Mouse (Mus musculus): Measurements from ENCODE around the gene Ggt1.
A peak's percentile ranks its signal among the peaks of the same experiment; 100 is the strongest.

Gene Ggt1

DNA sequence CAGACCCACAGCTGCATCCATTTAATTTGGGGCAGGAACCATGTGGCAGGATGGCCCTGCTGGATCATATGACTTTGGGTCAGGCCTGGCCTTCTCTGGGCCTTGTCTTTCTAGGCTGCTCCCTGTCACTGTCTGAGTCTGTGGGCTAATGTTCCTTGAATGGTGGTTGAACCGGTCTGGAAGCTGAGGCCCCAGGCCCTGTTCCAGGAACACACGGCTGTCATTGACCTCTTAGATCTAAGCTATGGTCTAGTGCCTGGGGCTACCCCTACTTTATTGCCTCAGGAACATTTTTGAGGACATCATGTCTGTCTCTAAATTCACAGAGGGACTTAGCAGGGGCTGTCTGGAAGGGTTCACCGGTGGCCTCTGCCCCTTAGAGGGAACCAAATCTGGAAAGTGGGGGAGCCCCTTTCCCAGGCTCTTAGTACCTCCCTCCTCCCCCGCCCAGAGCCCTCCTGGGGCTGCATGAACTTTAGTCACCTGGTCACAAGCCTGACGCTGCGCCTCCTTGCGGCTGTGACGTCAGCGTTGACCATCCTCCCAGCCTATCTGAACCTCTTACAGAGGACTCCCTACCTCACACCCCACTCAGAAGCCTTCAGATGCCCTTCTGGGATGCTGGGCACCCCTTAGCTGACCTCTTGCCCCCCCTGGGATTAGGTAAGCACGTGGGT, 9.7 kb downstream of the Ggt1 start:
- Histone ChIP-seq H3K27me3 (ENCODE audit: insufficient read depth, low read length) (peaks cover 24% of the 10 kb centered on the region), H3K4me1 (replicated peaks; ENCODE audit: low read depth, low read length) (peaks cover 58% of the 10 kb centered on the region), H3K9me3 (ENCODE audit: low read length) (no peaks in the 10 kb centered on the region), H3K4me3 (replicated peaks; ENCODE audit: low read length) (no peak overlapping the region), H3K36me3 (ENCODE audit: insufficient read depth, low read length) (0 out of 2 replicates have a peak, but pooled peaks cover 4% of the 10 kb centered on the region)
- TF ChIP-seq POU5F1 (IDR thresholded peaks at IDR 0.05; ENCODE audit: borderline replicate concordance, low read length) (no peak), NANOG (IDR thresholded peaks at IDR 0.05; ENCODE audit: borderline replicate concordance, low read length) (no peak), CTCF (conservative IDR thresholded peaks at IDR 0.05; ENCODE audit: low read length) (no peak)

- peaks cover 55% of the 10 kb centered on the region for H3K4me1 ChIP-seq (replicated peaks; ENCODE audit: low read depth, low read length)
- H3K9me3 ChIP-seq (ENCODE audit: low read length) = no peaks in the 10 kb centered on the region
- H3K36me3 ChIP-seq (ENCODE audit: insufficient read depth, low read length) = 0 out of 2 replicates have a peak, but pooled peaks cover 4% of the 10 kb centered on the region
- H3K4me3 ChIP-seq (replicated peaks; ENCODE audit: low read length) = no peak overlapping the region
- no peak for TF ChIP-seq NANOG (IDR thresholded peaks at IDR 0.05; ENCODE audit: borderline replicate concordance, low read length)
- peaks cover 24% of the 10 kb centered on the region for H3K27me3 ChIP-seq (ENCODE audit: insufficient read depth, low read length)
Measured at GRCm38 (mm10) chr10:75571937-75572336, 10.5 kb downstream of the Ggt1 start.

DNA sequence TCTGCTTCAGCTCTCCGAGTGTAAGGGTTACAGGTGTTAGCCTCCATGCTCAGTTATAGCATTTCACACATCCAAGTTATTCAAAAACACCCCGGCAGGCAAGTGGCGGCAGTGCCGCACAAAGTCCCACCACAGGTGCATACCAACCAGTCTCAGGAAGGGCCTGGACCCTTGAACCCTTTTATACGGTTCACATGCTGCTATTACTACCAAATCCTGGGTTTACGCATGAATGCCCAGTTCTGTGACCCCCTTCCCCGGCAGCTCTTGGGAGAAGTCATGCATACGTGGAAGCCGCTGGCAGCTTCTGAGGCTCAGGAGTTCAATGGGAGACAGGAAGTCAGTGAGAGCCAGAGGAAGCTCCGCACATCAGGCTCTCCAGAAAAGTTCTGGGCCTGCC, 11.8 kb downstream of the Ggt1 start:
- no peak overlapping the region for H3K4me3 ChIP-seq (replicated peaks; ENCODE audit: low read length)
- peaks cover 45% of the 10 kb centered on the region for H3K4me1 ChIP-seq (replicated peaks; ENCODE audit: low read depth, low read length)
- no peak for TF ChIP-seq POU5F1 (IDR thresholded peaks at IDR 0.05; ENCODE audit: borderline replicate concordance, low read length)
- TF ChIP-seq CTCF (conservative IDR thresholded peaks at IDR 0.05; ENCODE audit: low read length) = no peak
- no peak for TF ChIP-seq NANOG (IDR thresholded peaks at IDR 0.05; ENCODE audit: borderline replicate concordance, low read length)
- H3K9me3 ChIP-seq (ENCODE audit: low read length) = no peaks in the 10 kb centered on the region
- H3K27me3 ChIP-seq (ENCODE audit: insufficient read depth, low read length) = peaks cover 19% of the 10 kb centered on the region
- 0 out of 2 replicates have a peak, but pooled peaks cover 4% of the 10 kb centered on the region for H3K36me3 ChIP-seq (ENCODE audit: insufficient read depth, low read length)

- Histone ChIP-seq H3K4me1 (replicated peaks; ENCODE audit: low read depth, low read length) (peaks cover 38% of the 10 kb centered on the region), H3K9me3 (ENCODE audit: low read length) (no peaks in the 10 kb centered on the region), H3K4me3 (replicated peaks; ENCODE audit: low read length) (no peak overlapping the region), H3K36me3 (ENCODE audit: insufficient read depth, low read length) (0 out of 2 replicates have a peak, but pooled peaks cover 4% of the 10 kb centered on the region), H3K27me3 (ENCODE audit: insufficient read depth, low read length) (peaks cover 12% of the 10 kb centered on the region)
- TF ChIP-seq CTCF (conservative IDR thresholded peaks at IDR 0.05; ENCODE audit: low read length) (no peak), POU5F1 (IDR thresholded peaks at IDR 0.05; ENCODE audit: borderline replicate concordance, low read length) (no peak)
Measured at GRCm38 (mm10) chr10:75573965-75574364, 12.6 kb downstream of the Ggt1 start.

DNA sequence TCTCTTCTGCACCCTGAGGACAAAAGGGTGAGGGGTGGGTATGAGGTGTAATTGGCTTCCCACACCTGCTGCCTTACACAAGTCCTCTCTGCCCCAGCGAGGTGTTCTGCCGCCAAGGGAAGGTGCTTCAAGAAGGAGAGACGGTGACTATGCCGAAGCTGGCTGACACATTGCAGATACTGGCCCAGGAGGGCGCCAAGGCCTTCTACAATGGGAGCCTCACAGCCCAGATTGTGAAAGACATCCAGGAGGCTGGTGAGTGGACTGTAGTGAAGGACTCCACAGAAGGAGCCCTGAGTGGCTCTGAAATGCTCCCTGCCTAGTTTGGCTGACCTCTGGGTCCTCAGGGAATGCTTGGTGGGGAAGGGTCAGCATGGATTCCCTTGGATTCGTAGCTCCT, 17.7 kb downstream of the Ggt1 start:
- Histone ChIP-seq H3K36me3 (ENCODE audit: insufficient read depth, low read length) (0 out of 2 replicates have a peak, but pooled peaks cover 10% of the 10 kb centered on the region), H3K9me3 (ENCODE audit: low read length) (no peaks in the 10 kb centered on the region), H3K4me3 (replicated peaks; ENCODE audit: low read length) (no peak overlapping the region), H3K4me1 (replicated peaks; ENCODE audit: low read depth, low read length) (no peaks in the 10 kb centered on the region), H3K27me3 (ENCODE audit: insufficient read depth, low read length) (peaks cover 4% of the 10 kb centered on the region; the same call in 1 of the 2 replicates)
- no peak for TF ChIP-seq POU5F1 (IDR thresholded peaks at IDR 0.05; ENCODE audit: borderline replicate concordance, low read length)
- no peak for TF ChIP-seq NANOG (IDR thresholded peaks at IDR 0.05; ENCODE audit: borderline replicate concordance, low read length)
- no peak for TF ChIP-seq CTCF (conservative IDR thresholded peaks at IDR 0.05; ENCODE audit: low read length)

DNA sequence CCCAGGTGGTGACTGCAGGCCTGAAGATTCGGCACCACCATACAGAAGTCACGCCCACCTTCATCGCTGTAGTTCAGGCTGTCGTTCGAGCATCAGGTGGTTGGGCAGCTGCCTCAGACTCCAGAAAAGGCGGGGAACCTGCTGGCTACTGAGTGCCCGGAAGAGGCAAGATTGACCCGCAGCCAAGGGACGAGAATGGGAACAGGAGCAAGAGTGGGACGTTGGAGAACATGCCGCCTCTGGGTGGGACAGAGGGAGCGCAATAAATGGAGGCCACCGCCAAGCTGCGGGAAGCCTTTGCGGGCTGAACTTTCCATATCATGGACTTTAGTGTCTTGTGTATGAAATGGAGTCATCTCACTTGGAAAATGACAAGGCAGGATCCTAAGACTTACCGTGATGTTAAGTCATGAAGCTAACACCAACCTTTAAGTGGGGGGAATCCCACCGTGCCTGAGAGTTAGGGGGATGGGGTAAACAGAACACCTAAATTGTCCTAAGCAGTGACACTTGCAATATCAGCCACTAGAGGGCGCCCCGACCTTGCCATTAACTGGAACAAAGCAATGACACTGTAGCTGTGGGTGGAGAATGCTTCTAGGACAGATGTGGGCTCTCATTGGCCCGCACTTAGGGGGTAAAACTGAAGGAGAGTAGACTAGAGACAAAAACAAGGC, 24.6 kb downstream of the Ggt1 start:
- TF ChIP-seq POU5F1 (IDR thresholded peaks at IDR 0.05; ENCODE audit: borderline replicate concordance, low read length) (no peak), CTCF (conservative IDR thresholded peaks at IDR 0.05; ENCODE audit: low read length) (peak; percentile 90), NANOG (IDR thresholded peaks at IDR 0.05; ENCODE audit: borderline replicate concordance, low read length) (no peak)

DNA sequence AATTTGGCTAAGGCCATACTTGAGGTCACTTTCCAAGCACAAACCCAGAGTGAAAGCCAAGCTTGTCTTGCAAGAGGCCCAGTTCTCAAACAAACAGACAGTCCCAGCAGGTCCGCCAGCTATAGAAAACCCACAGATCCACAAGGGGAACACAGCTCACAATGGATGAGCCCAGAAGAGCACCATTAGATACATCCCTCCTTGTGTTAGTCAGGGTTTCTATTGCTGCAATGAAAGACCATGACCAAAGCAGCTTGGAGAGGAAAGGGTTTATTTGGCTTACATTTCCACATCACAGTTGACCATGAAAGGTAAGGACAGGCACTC, 25.1 kb downstream of the Ggt1 start:
- 0 out of 2 replicates have a peak, but pooled peaks cover 3% of the 10 kb centered on the region for H3K36me3 ChIP-seq (ENCODE audit: insufficient read depth, low read length)
- no peak for TF ChIP-seq POU5F1 (IDR thresholded peaks at IDR 0.05; ENCODE audit: borderline replicate concordance, low read length)
- no peak for TF ChIP-seq NANOG (IDR thresholded peaks at IDR 0.05; ENCODE audit: borderline replicate concordance, low read length)
- no peak for TF ChIP-seq CTCF (conservative IDR thresholded peaks at IDR 0.05; ENCODE audit: low read length)
- no peaks in the 10 kb centered on the region for H3K9me3 ChIP-seq (ENCODE audit: low read length)
- peaks cover 3% of the 10 kb centered on the region; the same call in 1 of the 2 replicates for H3K27me3 ChIP-seq (ENCODE audit: insufficient read depth, low read length)
- H3K4me1 ChIP-seq (replicated peaks; ENCODE audit: low read depth, low read length) = peaks cover 24% of the 10 kb centered on the region
- no peak overlapping the region; the same call in 1 of the 2 replicates for H3K4me3 ChIP-seq (replicated peaks; ENCODE audit: low read length)

More for the DNA sequence above, 24.6 kb downstream of the Ggt1 start:
- peaks cover 24% of the 10 kb centered on the region for H3K4me1 ChIP-seq (replicated peaks; ENCODE audit: low read depth, low read length)
- no peaks in the 10 kb centered on the region for H3K9me3 ChIP-seq (ENCODE audit: low read length)
- peaks cover 3% of the 10 kb centered on the region; the same call in 1 of the 2 replicates for H3K27me3 ChIP-seq (ENCODE audit: insufficient read depth, low read length)
- H3K4me3 ChIP-seq (replicated peaks; ENCODE audit: low read length) = peak overlapping the region; percentile 62
- H3K36me3 ChIP-seq (ENCODE audit: insufficient read depth, low read length) = 0 out of 2 replicates have a peak, but pooled peaks cover 8% of the 10 kb centered on the region

DNA sequence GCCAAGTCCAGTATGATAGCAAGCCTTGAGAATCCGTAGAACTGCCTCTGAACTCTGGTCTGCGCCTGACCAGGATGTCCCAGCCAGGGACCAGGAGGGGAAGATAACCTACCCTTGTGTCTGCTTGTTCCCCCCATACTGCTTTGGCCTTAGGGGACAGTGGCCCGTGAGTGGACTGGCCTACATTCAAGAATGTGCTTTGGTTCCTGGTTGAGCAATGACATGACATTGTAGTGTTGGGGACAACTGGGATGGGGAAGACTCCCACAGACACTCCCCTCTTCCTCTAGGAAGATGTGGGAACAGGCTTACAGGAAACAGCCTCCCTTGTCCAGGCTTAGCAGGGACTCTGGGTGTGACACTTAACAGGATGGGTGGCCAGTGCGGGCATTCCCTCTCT, 26.4 kb downstream of the Ggt1 start:
- peaks cover 3% of the 10 kb centered on the region; the same call in 1 of the 2 replicates for H3K27me3 ChIP-seq (ENCODE audit: insufficient read depth, low read length)
- no peaks in the 10 kb centered on the region for H3K9me3 ChIP-seq (ENCODE audit: low read length)
- TF ChIP-seq NANOG (IDR thresholded peaks at IDR 0.05; ENCODE audit: borderline replicate concordance, low read length) (no peak), CTCF (conservative IDR thresholded peaks at IDR 0.05; ENCODE audit: low read length) (no peak), POU5F1 (IDR thresholded peaks at IDR 0.05; ENCODE audit: borderline replicate concordance, low read length) (no peak)
- H3K36me3 ChIP-seq (ENCODE audit: insufficient read depth, low read length) = no peaks in the 10 kb centered on the region
- peaks cover 24% of the 10 kb centered on the region for H3K4me1 ChIP-seq (replicated peaks; ENCODE audit: low read depth, low read length)
- H3K4me3 ChIP-seq (replicated peaks; ENCODE audit: low read length) = no peak overlapping the region
